Mouse (Mus musculus) spleen, adult 2 months (tissue): ENCODE data around the gene Aacs. TPM values are rescaled to one million over a fixed set of nuclear protein-coding genes. Genes with fewer than 3 reads are reported as not detected.

Experiments
- DNase-seq, 2 experiments: peaks; one replicate each; pipeline versions ENCODE4 v3.0.0 to v3.0.0-alpha.2; 2012 to 2021; ENCODE audit warnings: low spot score in 2 of 2, low read depth in 1 of 2
- H3K27ac ChIP-seq: fragments of 200-500 bp; 2 replicates; pipeline ENCODE4 v1.5.1; 2012; ENCODE audit warnings: low read length, inconsistent platforms; ENCODE audit not compliant: insufficient read depth
- H3K27me3 ChIP-seq: fragments of 200-500 bp; 2 replicates; pipeline ENCODE4 v1.6.1; 2012; ENCODE audit warnings: mild to moderate bottlenecking, moderate library complexity, low read length, inconsistent platforms; ENCODE audit not compliant: control insufficient read depth, insufficient read depth
- H3K36me3 ChIP-seq: fragments of 200-500 bp; 2 replicates; pipeline ENCODE4 v1.6.1; 2012; ENCODE audit warnings: mild to moderate bottlenecking, low read length, inconsistent platforms; ENCODE audit not compliant: control insufficient read depth, insufficient read depth
- H3K4me1 ChIP-seq: fragments of 200-500 bp; 2 replicates; pipeline ENCODE4 v1.6.1; 2011; ENCODE audit warnings: inconsistent platforms; ENCODE audit not compliant: control insufficient read depth, insufficient read depth, insufficient read length
- H3K4me3 ChIP-seq: fragments of 200-500 bp; 2 replicates; pipeline ENCODE4 v1.5.1; 2011; ENCODE audit warnings: mild to moderate bottlenecking, inconsistent platforms; ENCODE audit not compliant: insufficient read depth, insufficient read length; ENCODE audit errors: extremely low read depth
- CTCF ChIP-seq: fragments of 200-500 bp; IDR thresholded peaks from 2 replicates; pipeline ENCODE4 v1.5.1; 2011; ENCODE audit warnings: mild to moderate bottlenecking, inconsistent platforms; ENCODE audit not compliant: insufficient read depth, insufficient read length, insufficient replicate concordance; ENCODE audit errors: extremely low read depth
- POLR2A ChIP-seq: fragments of 200-500 bp; IDR thresholded peaks from 2 replicates; pipeline ENCODE4 v1.6.1; 2011; ENCODE audit warnings: low read depth, low read length, inconsistent platforms
- WGBS: fragments of 180-500 bp; shearing (Covaris S2); methylation state at CpG from one replicate; pipeline ENCODE4 v1.1.7; 2018; 5-methylcytosine and 5-hydroxymethylcytosine counted together
- polyA plus RNA-seq: library from polyadenylated mRNA; depleted of rRNA; stranded (reverse); fragments of >200 nt; gene quantifications from 2 replicates; pipeline ENCODE4 v1.2.3, GENCODE M21; 2012

Aacs gene
- polyA plus RNA-seq, 1 experiment, result 23.4 TPM

GRCm38 (mm10) chr5:125448631-125449030, 27.0 kb upstream of the Aacs start:
- 87% methylated on average over 4 of the region's 4 CpGs for WGBS
- DNase-seq, result no peak
- peaks cover 4% of the 10 kb centered on the region; the same call in 1 of the 2 replicates for H3K4me1 ChIP-seq
- 0 out of 2 replicates have a peak, but pooled peaks cover 4% of the 10 kb centered on the region for H3K36me3 ChIP-seq
- H3K27me3 ChIP-seq, result no peaks in the 10 kb centered on the region
- H3K27ac ChIP-seq, result no peak overlapping the region
- no peak overlapping the region for H3K4me3 ChIP-seq
- TF ChIP-seq POLR2A (no peak), CTCF (no peak)

- H3K27ac ChIP-seq, result no peak overlapping the region
- 86% methylated on average over 5 of the region's 5 CpGs for WGBS
- no peak overlapping the region for H3K4me3 ChIP-seq
- peaks cover 4% of the 10 kb centered on the region; the same call in 1 of the 2 replicates for H3K4me1 ChIP-seq
- no peak for DNase-seq
- H3K27me3 ChIP-seq, result no peaks in the 10 kb centered on the region
- 0 out of 2 replicates have a peak, but pooled peaks cover 4% of the 10 kb centered on the region for H3K36me3 ChIP-seq
- TF ChIP-seq CTCF (no peak), POLR2A (no peak)
These were observed 26.3 kb upstream of the Aacs start for GRCm38 (mm10) chr5:125449306-125449705.

- Histone ChIP-seq H3K36me3 (peaks cover 9% of the 10 kb centered on the region), H3K4me1 (no peaks in the 10 kb centered on the region), H3K4me3 (no peak overlapping the region), H3K27me3 (no peaks in the 10 kb centered on the region), H3K27ac (no peak overlapping the region)
- no peak for DNase-seq
- 90% methylated on average over 9 of the region's 9 CpGs for WGBS
- TF ChIP-seq CTCF (no peak), POLR2A (no peak)
These were observed 23.0 kb upstream of the Aacs start for GRCm38 (mm10) chr5:125452573-125452972.

GRCm38 (mm10) chr5:125456100-125456499, 19.5 kb upstream of the Aacs start:
- H3K27ac ChIP-seq, result no peak overlapping the region

GRCm38 (mm10) chr5:125457538-125457937, 18.1 kb upstream of the Aacs start:
- H3K27ac ChIP-seq, result no peak overlapping the region
- no peaks in the 10 kb centered on the region for H3K4me1 ChIP-seq
- no peak overlapping the region for H3K4me3 ChIP-seq
- no peak for TF ChIP-seq CTCF
- no peak for TF ChIP-seq POLR2A
- no peaks in the 10 kb centered on the region for H3K27me3 ChIP-seq
- no peak for DNase-seq
- WGBS, result 84% methylated on average over 6 of the region's 6 CpGs
- H3K36me3 ChIP-seq, result peaks cover 8% of the 10 kb centered on the region

More at GRCm38 (mm10) chr5:125456100-125456499, 19.5 kb upstream of the Aacs start:
- Histone ChIP-seq H3K27me3 (no peaks in the 10 kb centered on the region), H3K4me1 (no peaks in the 10 kb centered on the region), H3K36me3 (peaks cover 9% of the 10 kb centered on the region), H3K4me3 (no peak overlapping the region)
- WGBS, result 75% methylated on average over 6 of the region's 6 CpGs
- TF ChIP-seq POLR2A (no peak), CTCF (no peak)
- DNase-seq, result no peak

GRCm38 (mm10) chr5:125460574-125460973, 15.0 kb upstream of the Aacs start:
- no peaks in the 10 kb centered on the region for H3K27me3 ChIP-seq
- peaks cover 2% of the 10 kb centered on the region for H3K36me3 ChIP-seq
- peaks cover 3% of the 10 kb centered on the region; the same call in 1 of the 2 replicates for H3K4me1 ChIP-seq
- H3K27ac ChIP-seq, result no peak overlapping the region
- TF ChIP-seq POLR2A (no peak), CTCF (no peak)
- no peak overlapping the region for H3K4me3 ChIP-seq
- no peak for DNase-seq
- 80% methylated on average over 3 of the region's 3 CpGs for WGBS

- peak in 1 of 2 experiments; percentile 66 for DNase-seq
- Histone ChIP-seq H3K4me3 (no peak overlapping the region), H3K36me3 (no peaks in the 10 kb centered on the region), H3K27me3 (no peaks in the 10 kb centered on the region), H3K4me1 (peaks cover 3% of the 10 kb centered on the region; the same call in 1 of the 2 replicates), H3K27ac (no peak overlapping the region)
- TF ChIP-seq CTCF, result peak; percentile 70; the same call in 1 of the 2 replicates
- TF ChIP-seq POLR2A, result no peak
- 19% methylated on average over 10 of the region's 10 CpGs for WGBS
These were observed 13.7 kb upstream of the Aacs start for GRCm38 (mm10) chr5:125461868-125462445.
